Mouse (Mus musculus): Measurements from ENCODE around the gene Atp11a. TPM values are rescaled to one million over a fixed set of nuclear protein-coding genes. Genes with fewer than 3 reads are reported as not detected.
A peak's percentile ranks its signal among the peaks of the same experiment; 100 is the strongest.

Atp11a gene
- polyA plus RNA-seq, 1 experiment from 2014 or later, result 16.5 TPM

DNA sequence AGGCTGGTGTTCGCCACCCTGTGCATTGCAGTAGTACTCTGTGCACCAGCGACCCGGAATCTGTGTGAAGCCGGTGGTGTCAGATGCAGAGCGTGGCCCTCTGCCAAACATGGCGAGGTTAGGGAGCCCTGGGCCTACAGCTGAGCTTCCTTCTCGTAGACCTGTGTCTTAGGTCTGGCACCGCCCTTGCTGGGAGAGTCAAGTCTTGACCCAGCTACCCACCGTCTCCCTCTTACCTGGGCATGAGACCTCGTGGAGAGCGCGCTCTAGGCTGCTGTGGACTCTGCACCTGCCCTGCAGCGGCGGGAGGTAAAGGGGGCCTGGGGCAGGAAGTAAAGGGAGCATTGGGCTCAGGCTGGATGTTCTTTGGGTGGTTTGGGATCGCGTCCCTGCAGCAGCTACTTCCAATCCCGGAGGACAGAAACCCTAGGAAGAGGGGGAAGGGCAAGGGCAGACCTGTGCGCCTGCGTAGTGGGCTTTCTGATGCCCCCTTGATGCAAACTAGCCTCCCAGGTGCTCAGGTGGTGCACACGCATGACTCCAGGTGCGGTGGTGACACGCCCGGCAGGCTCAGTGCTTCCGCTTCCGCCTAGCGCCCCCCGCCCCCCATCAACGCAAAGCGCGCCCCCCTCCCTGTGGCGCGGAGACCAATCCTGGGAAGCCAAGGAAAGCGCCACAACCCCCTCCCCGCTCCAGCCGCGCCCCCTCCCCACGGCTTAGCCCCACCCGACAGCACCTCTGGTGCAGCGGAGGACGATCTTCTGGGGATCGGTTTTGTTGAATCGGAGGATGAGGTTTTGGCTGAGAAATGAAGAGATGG, 158.6 kb downstream of the Atp11a start:
- peak overlapping the region; percentile 47 for H3K9ac ChIP-seq (replicated peaks; ENCODE audit: low read depth, low read length)
- peak overlapping the region; percentile 69 for H3K4me2 ChIP-seq (ENCODE audit: low read length)
- H3K4me1 ChIP-seq (replicated peaks; ENCODE audit: control insufficient read depth, insufficient read depth, low read length), result peaks cover 33% of the 10 kb centered on the region
- H3K27me3 ChIP-seq (replicated peaks; ENCODE audit: control insufficient read depth, insufficient read depth, low read length), result no peaks in the 10 kb centered on the region
- peak overlapping the region; percentile 35 for H3K27ac ChIP-seq (ENCODE audit: low read length)
- ATAC-seq, result peak; percentile 87
- peak overlapping the region; percentile 41 for H3K4me3 ChIP-seq (replicated peaks; ENCODE audit: low read length)
- no peaks in the 10 kb centered on the region for H3K36me3 ChIP-seq (ENCODE audit: control insufficient read depth, insufficient read depth)
- 12% methylated on average over 42 of the region's 42 CpGs for WGBS
- no peaks in the 10 kb centered on the region for H3K9me3 ChIP-seq (ENCODE audit: control insufficient read depth, low read length)

DNA sequence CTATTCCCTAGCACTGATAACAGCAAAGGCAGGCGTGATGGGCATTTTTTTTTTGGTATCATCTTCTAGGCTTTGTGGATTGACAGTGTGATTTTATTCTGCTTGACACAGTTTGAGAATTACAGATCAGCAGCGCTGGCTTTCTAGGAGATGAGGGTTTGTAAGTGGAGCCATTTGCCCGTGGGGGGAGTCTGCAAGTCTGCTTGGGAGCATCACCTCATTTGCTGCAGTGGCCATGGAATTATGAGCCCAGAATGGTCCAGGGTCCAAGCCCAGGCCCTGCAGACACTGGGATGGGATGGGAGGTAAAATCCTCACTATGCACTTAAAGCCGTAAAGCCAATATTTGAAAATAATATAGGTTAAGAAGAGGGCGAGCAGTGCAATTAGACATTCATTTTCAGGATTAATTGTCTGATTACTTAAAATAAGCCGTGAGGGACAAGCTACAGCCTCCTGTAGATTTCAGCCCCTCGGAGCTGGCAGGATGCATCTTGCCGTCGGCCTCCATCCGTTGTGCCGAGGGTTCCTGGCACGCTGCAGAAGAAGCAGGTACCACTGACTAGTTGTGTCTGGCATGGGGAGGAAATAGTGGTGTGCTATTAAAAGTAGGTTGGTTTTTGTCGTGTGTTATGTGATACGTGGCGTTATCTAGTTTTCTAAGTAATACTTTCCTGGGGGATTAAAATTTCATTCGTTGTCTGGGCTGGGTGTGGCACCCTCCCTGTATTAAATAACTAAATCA, 159.5 kb downstream of the Atp11a start:
- H3K27ac ChIP-seq (ENCODE audit: low read length), result peak overlapping the region; percentile 35
- peaks cover 33% of the 10 kb centered on the region for H3K4me1 ChIP-seq (replicated peaks; ENCODE audit: control insufficient read depth, insufficient read depth, low read length)
- WGBS, result 55% methylated on average over 16 of the region's 16 CpGs
- peak overlapping the region; percentile 69 for H3K4me2 ChIP-seq (ENCODE audit: low read length)
- no peaks in the 10 kb centered on the region for H3K36me3 ChIP-seq (ENCODE audit: control insufficient read depth, insufficient read depth)
- H3K4me3 ChIP-seq (replicated peaks; ENCODE audit: low read length), result peak overlapping the region; percentile 41
- no peaks in the 10 kb centered on the region for H3K9me3 ChIP-seq (ENCODE audit: control insufficient read depth, low read length)
- H3K9ac ChIP-seq (replicated peaks; ENCODE audit: low read depth, low read length), result peak overlapping the region; percentile 47
- no peak for ATAC-seq
- no peaks in the 10 kb centered on the region for H3K27me3 ChIP-seq (replicated peaks; ENCODE audit: control insufficient read depth, insufficient read depth, low read length)

DNA sequence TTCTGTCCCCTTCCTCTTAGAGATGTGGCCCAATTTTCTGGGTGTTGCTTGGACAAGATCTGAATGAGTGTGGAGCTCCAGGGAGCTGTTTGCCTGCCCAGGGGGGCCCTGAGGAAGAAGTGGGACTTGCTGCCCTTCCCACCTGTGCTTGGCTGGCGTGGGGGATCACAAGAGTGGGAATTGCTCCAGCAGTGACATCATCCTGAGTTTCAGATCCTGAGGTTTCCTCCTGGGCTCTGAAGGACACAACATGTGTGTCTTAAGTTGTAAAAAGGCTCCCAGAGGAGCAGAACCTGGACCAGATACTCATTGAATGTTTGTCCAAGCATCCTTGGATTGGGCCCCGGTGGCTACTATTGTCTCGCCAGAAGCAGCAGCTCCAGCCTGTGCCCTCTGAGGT, 160.2 kb downstream of the Atp11a start:
- ATAC-seq, result no peak
- Histone ChIP-seq H3K27ac (ENCODE audit: low read length) (no peak overlapping the region), H3K9me3 (ENCODE audit: control insufficient read depth, low read length) (no peaks in the 10 kb centered on the region), H3K4me1 (replicated peaks; ENCODE audit: control insufficient read depth, insufficient read depth, low read length) (peaks cover 33% of the 10 kb centered on the region), H3K4me3 (replicated peaks; ENCODE audit: low read length) (peak overlapping the region; percentile 41), H3K4me2 (ENCODE audit: low read length) (peak overlapping the region; percentile 69), H3K36me3 (ENCODE audit: control insufficient read depth, insufficient read depth) (no peaks in the 10 kb centered on the region), H3K27me3 (replicated peaks; ENCODE audit: control insufficient read depth, insufficient read depth, low read length) (no peaks in the 10 kb centered on the region), H3K9ac (replicated peaks; ENCODE audit: low read depth, low read length) (peak overlapping the region; percentile 47)
- WGBS, result 71% methylated on average over 3 of the region's 3 CpGs

DNA sequence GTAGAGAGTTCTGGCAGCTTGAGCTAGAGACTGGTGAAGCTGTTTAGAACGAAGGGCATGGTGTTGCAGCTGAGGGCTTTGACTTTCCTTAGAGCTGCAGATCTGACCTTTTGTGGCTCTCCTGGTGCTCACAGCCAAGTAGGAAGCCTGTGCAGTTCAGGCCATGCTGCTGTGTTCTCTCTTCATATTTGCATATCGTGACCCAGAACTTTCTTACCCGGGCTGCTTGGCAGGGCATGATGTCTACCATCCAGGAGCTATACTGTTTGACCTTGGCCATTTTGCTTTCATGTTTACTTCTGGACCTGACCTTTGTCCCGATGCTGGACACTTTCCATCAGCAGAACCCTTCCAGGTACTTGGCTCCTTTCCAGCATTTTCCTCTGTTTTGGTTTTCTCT, 161.0 kb downstream of the Atp11a start:
- Histone ChIP-seq H3K27me3 (replicated peaks; ENCODE audit: control insufficient read depth, insufficient read depth, low read length) (no peaks in the 10 kb centered on the region), H3K4me1 (replicated peaks; ENCODE audit: control insufficient read depth, insufficient read depth, low read length) (peaks cover 33% of the 10 kb centered on the region), H3K4me2 (ENCODE audit: low read length) (peak overlapping the region; percentile 69), H3K36me3 (ENCODE audit: control insufficient read depth, insufficient read depth) (no peaks in the 10 kb centered on the region), H3K27ac (ENCODE audit: low read length) (no peak overlapping the region), H3K9me3 (ENCODE audit: control insufficient read depth, low read length) (no peaks in the 10 kb centered on the region), H3K4me3 (replicated peaks; ENCODE audit: low read length) (peak overlapping the region; percentile 41), H3K9ac (replicated peaks; ENCODE audit: low read depth, low read length) (no peak overlapping the region; the same call in 1 of the 2 replicates)
- 94% methylated on average over 4 of the region's 4 CpGs for WGBS
- no peak for ATAC-seq

Other genes starting within 250 kb of the Atp11a start
- gene Spaca7, start 184.0 kb upstream of the Atp11a start, polyA plus RNA-seq (2015; fragmentation: Nextera tagmentation; extraction: Ambion mirVana), result not detected in 2 replicates
- gene Tubgcp3, start 84.8 kb upstream of the Atp11a start, polyA plus RNA-seq (2015; fragmentation: Nextera tagmentation; extraction: Ambion mirVana), result 43.9 and 47.7 TPM in 2 replicates
- gene Mcf2l, start 116.8 kb downstream of the Atp11a start, polyA plus RNA-seq (2015; fragmentation: Nextera tagmentation; extraction: Ambion mirVana), result 153 and 163 TPM in 2 replicates